Mouse (Mus musculus) midbrain, postnatal 0 days (tissue): ENCODE measurements around the gene Ctnna2. TPM values are rescaled to one million over a fixed set of nuclear protein-coding genes. Genes with fewer than 3 reads are reported as not detected.

Experiments used
- ATAC-seq: fragments of 200-750 bp; cut with Nextera tagmentation; 2 replicates; pipeline ENCODE4 v1.8.0; 2017; ENCODE audit warnings: moderate number of reproducible peaks, mild to moderate bottlenecking, moderate TSS enrichment, moderate library complexity; ENCODE audit not compliant: low FRiP score
- DNase-seq: peaks from one replicate; pipeline ENCODE4 v3.0.0-alpha.2; 2015; ENCODE audit warnings: low spot score
- H3K27ac ChIP-seq: fragments of 300-500 bp; sonication (generic); 2 replicates; pipeline ENCODE4 v1.5.1; 2014; ENCODE audit warnings: low read depth, mild to moderate bottlenecking, low read length, mixed read lengths
- H3K27me3 ChIP-seq: fragments of 300-500 bp; sonication (generic); 2 replicates; pipeline ENCODE4 v1.6.1; 2014; ENCODE audit warnings: low read length, control low read depth, mixed read lengths; ENCODE audit not compliant: insufficient read depth
- H3K36me3 ChIP-seq: fragments of 300-500 bp; sonication (generic); 2 replicates; pipeline ENCODE4 v1.6.1; 2014; ENCODE audit warnings: low read length, control low read depth, mixed read lengths; ENCODE audit not compliant: insufficient read depth
- H3K4me1 ChIP-seq: fragments of 300-500 bp; sonication (generic); 2 replicates; pipeline ENCODE4 v1.6.1; 2014; ENCODE audit warnings: mild to moderate bottlenecking, control low read depth, antibody characterized with exemption, low read length, mixed read lengths; ENCODE audit not compliant: insufficient read depth
- H3K4me2 ChIP-seq: fragments of 300-500 bp; sonication (generic); 2 replicates; pipeline ENCODE4 v1.6.1; 2014; ENCODE audit warnings: low read depth, mild to moderate bottlenecking, low read length, mixed read lengths; ENCODE audit not compliant: poor library complexity, severe bottlenecking
- H3K4me3 ChIP-seq: fragments of 300-500 bp; sonication (generic); 2 replicates; pipeline ENCODE4 v1.5.1; 2014; ENCODE audit warnings: low read depth, mild to moderate bottlenecking, low read length, moderate library complexity
- H3K9ac ChIP-seq: fragments of 300-500 bp; sonication (generic); replicated peaks from 2 replicates; pipeline ENCODE4 v1.6.1; 2014; ENCODE audit warnings: mild to moderate bottlenecking, low read length, moderate library complexity, mixed read lengths; ENCODE audit not compliant: poor library complexity, severe bottlenecking
- H3K9me3 ChIP-seq: fragments of 300-500 bp; sonication (generic); 2 replicates; pipeline ENCODE4 v1.6.1; 2016; ENCODE audit warnings: low read length, control low read depth
- CTCF ChIP-seq: IDR thresholded peaks from 2 replicates; pipeline ENCODE4 v1.5.1; 2016; ENCODE audit warnings: antibody characterized with exemption, mild to moderate bottlenecking
- WGBS: fragments of 180-500 bp; shearing (Covaris S2); extraction: QIAGEN DNeasy Blood & Tissue Kit; methylation state at CpG from one replicate; pipeline ENCODE4 v1.1.7; 2014; 5-methylcytosine and 5-hydroxymethylcytosine counted together
- polyA plus RNA-seq: library from polyadenylated mRNA; unstranded; fragments of >200 nt; fragmentation: Nextera tagmentation; extraction: Ambion mirVana; gene quantifications from 2 replicates; pipeline ENCODE4 v1.2.1, GENCODE M21; 2015
- total RNA-seq: library from RNA; depleted of rRNA; stranded (reverse); fragments of >200 nt; gene quantifications from 2 replicates; pipeline ENCODE4 v1.2.3, GENCODE M21; 2014

Ctnna2 gene
- total and polyA plus RNA-seq, 2 experiments from 2014 or later, result 108 to 208 TPM

- H3K36me3 ChIP-seq, result no peaks in the 10 kb centered on the region
- no peak overlapping the region for H3K4me3 ChIP-seq
- DNase-seq, result no peak
- no peak overlapping the region for H3K9ac ChIP-seq
- no peak for ATAC-seq
- no peak for TF ChIP-seq CTCF
- 86% methylated on average over 5 of the region's 5 CpGs for WGBS
- no peaks in the 10 kb centered on the region for H3K4me1 ChIP-seq
- H3K27me3 ChIP-seq, result no peaks in the 10 kb centered on the region
- H3K4me2 ChIP-seq, result no peak overlapping the region
- H3K27ac ChIP-seq, result no peak overlapping the region
- no peaks in the 10 kb centered on the region for H3K9me3 ChIP-seq
These were observed 822.5 kb downstream of the Ctnna2 start for GRCm38 (mm10) chr6:77157028-77157427.

- 58% methylated on average over 4 of the region's 4 CpGs for WGBS
- no peak for ATAC-seq
- Histone ChIP-seq H3K9ac (no peak overlapping the region), H3K4me2 (no peak overlapping the region), H3K27me3 (no peaks in the 10 kb centered on the region), H3K4me3 (no peak overlapping the region), H3K27ac (no peak overlapping the region), H3K4me1 (no peaks in the 10 kb centered on the region), H3K9me3 (no peaks in the 10 kb centered on the region), H3K36me3 (no peaks in the 10 kb centered on the region)
- no peak for TF ChIP-seq CTCF
- DNase-seq, result no peak
These were observed 840.1 kb downstream of the Ctnna2 start for GRCm38 (mm10) chr6:77139306-77139920.

GRCm38 (mm10) chr6:77120926-77121325 is 858.6 kb downstream of the Ctnna2 start:
- WGBS, result 88% methylated on average over 2 of the region's 2 CpGs
- H3K9ac ChIP-seq, result no peak overlapping the region
- no peak overlapping the region for H3K4me3 ChIP-seq
- H3K27ac ChIP-seq, result no peak overlapping the region
- H3K27me3 ChIP-seq, result no peaks in the 10 kb centered on the region
- H3K9me3 ChIP-seq, result no peaks in the 10 kb centered on the region
- no peak overlapping the region for H3K4me2 ChIP-seq
- TF ChIP-seq CTCF, result no peak
- H3K4me1 ChIP-seq, result no peaks in the 10 kb centered on the region
- DNase-seq (no peak), ATAC-seq (no peak)
- H3K36me3 ChIP-seq, result no peaks in the 10 kb centered on the region

- no peak overlapping the region for H3K9ac ChIP-seq
- H3K36me3 ChIP-seq, result no peaks in the 10 kb centered on the region
- no peaks in the 10 kb centered on the region for H3K9me3 ChIP-seq
- no peaks in the 10 kb centered on the region for H3K4me1 ChIP-seq
- TF ChIP-seq CTCF, result no peak
- no peak overlapping the region for H3K27ac ChIP-seq
- DNase-seq (peak; percentile 47), ATAC-seq (no peak)
- no peak overlapping the region for H3K4me3 ChIP-seq
- no peaks in the 10 kb centered on the region for H3K27me3 ChIP-seq
- 58% methylated on average over 5 of the region's 5 CpGs for WGBS
- H3K4me2 ChIP-seq, result no peak overlapping the region
These were observed 859.0 kb downstream of the Ctnna2 start for GRCm38 (mm10) chr6:77120510-77120909.

- ATAC-seq (no peak), DNase-seq (no peak)
- Histone ChIP-seq H3K36me3 (no peaks in the 10 kb centered on the region), H3K4me2 (no peak overlapping the region), H3K4me1 (no peaks in the 10 kb centered on the region), H3K4me3 (no peak overlapping the region), H3K27me3 (no peaks in the 10 kb centered on the region), H3K27ac (no peak overlapping the region), H3K9ac (no peak overlapping the region), H3K9me3 (no peaks in the 10 kb centered on the region)
- WGBS, result 77% methylated on average over 10 of the region's 10 CpGs
- TF ChIP-seq CTCF, result no peak
These were observed 870.2 kb downstream of the Ctnna2 start for GRCm38 (mm10) chr6:77109095-77109945.

GRCm38 (mm10) chr6:77101047-77101446 is 878.5 kb downstream of the Ctnna2 start:
- Histone ChIP-seq H3K4me1 (no peaks in the 10 kb centered on the region), H3K9me3 (no peaks in the 10 kb centered on the region), H3K9ac (no peak overlapping the region), H3K27ac (no peak overlapping the region), H3K36me3 (no peaks in the 10 kb centered on the region), H3K4me3 (no peak overlapping the region), H3K27me3 (no peaks in the 10 kb centered on the region), H3K4me2 (no peak overlapping the region)
- peak; percentile 46 for DNase-seq
- no peak for TF ChIP-seq CTCF
- 32% methylated on average over 1 of the region's 1 CpGs for WGBS
- no peak; the same call in 1 of the 2 replicates for ATAC-seq
